Mouse (Mus musculus): ENCODE measurements around the gene Ltb4r1. TPM values are rescaled to one million over a fixed set of nuclear protein-coding genes. Genes with fewer than 3 reads are reported as not detected.

Gene Ltb4r1
- total RNA-seq (2012; rRNA removed) = 0.13 TPM in 1 of 2 replicates, not detected in the other
- 0.16 and 0.21 TPM in 2 replicates for total RNA-seq (2014; rRNA removed)
- 0.33 TPM in 1 of 2 replicates, not detected in the other for polyA plus RNA-seq (2012; ENCODE audit: insufficient read length, low read depth)

GRCm38 (mm10) chr14:55765696-55766095, at the start of gene Ltb4r1:
Gene Ltb4r1, plus strand, starts transcription at chr14:55765962.
- TF ChIP-seq CHD1 (IDR thresholded peaks at IDR 0.05; ENCODE audit: low read depth, low read length) = no peak
- TF ChIP-seq USF2 (conservative IDR thresholded peaks at IDR 0.05; ENCODE audit: low read depth, low read length) = no peak
- no peak for TF ChIP-seq JUND (conservative IDR thresholded peaks at IDR 0.05; ENCODE audit: low read depth, low read length)
- TF ChIP-seq ELF1 (IDR thresholded peaks at IDR 0.05; ENCODE audit: low read depth, low read length) = no peak
- TF ChIP-seq JUN (IDR thresholded peaks at IDR 0.05; ENCODE audit: insufficient read depth, low read depth, low read length) = no peak
- no peak for TF ChIP-seq ETS1 (conservative IDR thresholded peaks at IDR 0.05; ENCODE audit: low read depth, low read length)
- no peak for TF ChIP-seq ZMIZ1 (IDR thresholded peaks at IDR 0.05; ENCODE audit: low read depth, low read length)
- no peak for TF ChIP-seq RCOR1 (conservative IDR thresholded peaks at IDR 0.05; ENCODE audit: low read depth, low read length)
- TF ChIP-seq SMC3 (IDR thresholded peaks at IDR 0.05; ENCODE audit: low read depth, low read length) = no peak
- TF ChIP-seq MAZ (IDR thresholded peaks at IDR 0.05; ENCODE audit: low read depth, low read length) = no peak
- no peak for TF ChIP-seq IRF4 (IDR thresholded peaks at IDR 0.05; ENCODE audit: low read depth, low read length)
- no peak for TF ChIP-seq CHD2 (IDR thresholded peaks at IDR 0.05; ENCODE audit: low read length)
- TF ChIP-seq SIN3A (IDR thresholded peaks at IDR 0.05; ENCODE audit: low read length) = no peak
- TF ChIP-seq KAT2A (IDR thresholded peaks at IDR 0.05; ENCODE audit: insufficient replicate concordance, low read length) = no peak
- no peak for TF ChIP-seq ZNF384 (IDR thresholded peaks at IDR 0.05; ENCODE audit: low read depth, low read length)
- TF ChIP-seq TCF12 (IDR thresholded peaks at IDR 0.05; ENCODE audit: low read depth, low read length) = no peak
- no peak for TF ChIP-seq MXI1 (IDR thresholded peaks at IDR 0.05; ENCODE audit: low read depth, low read length)
- no peak for TF ChIP-seq NELFE (IDR thresholded peaks at IDR 0.05; ENCODE audit: low read depth, low read length)
- no peak for TF ChIP-seq CTCF (conservative IDR thresholded peaks at IDR 0.05 in 1 of 2, IDR thresholded peaks at IDR 0.05 in 1 of 2; ENCODE audit: low read depth in 2 of 2, low read length in 2 of 2)
- dilution Hi-C loops (cut with MboI; ENCODE audit: extremely low pct_ligation_motif_present, extremely low pct_unique_long_range_greater_than_20kb, low sequenced_read_pairs) = no loop called here
- no peak within 1 kb of the TSS; the same call in 1 of the 2 replicates for H3K27ac ChIP-seq (ENCODE audit: insufficient read depth, low read depth)

GRCm38 (mm10) chr14:55716271-55716670, 49.5 kb upstream of the Ltb4r1 start:
- dilution Hi-C loops (cut with MboI; ENCODE audit: extremely low pct_ligation_motif_present, extremely low pct_unique_long_range_greater_than_20kb, low sequenced_read_pairs) (no loop called here), in situ Hi-C loops (cut with MboI; ENCODE audit: low pct_ligation_motif_present, low pct_unique_long_range_greater_than_20kb, low sequenced_read_pairs) (no loop called here)
- TF ChIP-seq KAT2A (IDR thresholded peaks at IDR 0.05; ENCODE audit: insufficient replicate concordance, low read length) (no peak), NRF1 (IDR thresholded peaks at IDR 0.05; ENCODE audit: low read depth, low read length) (no peak), ZKSCAN1 (IDR thresholded peaks at IDR 0.05; ENCODE audit: borderline replicate concordance, low read depth, low read length) (no peak)
- no peak for DNase-seq (ENCODE audit: extremely low read depth)
- no peak overlapping the region for H3K4me2 ChIP-seq (ENCODE audit: insufficient read depth, low read depth, poor library complexity, severe bottlenecking)
- H3K9me3 ChIP-seq (replicated peaks; ENCODE audit: low read length) = no peaks in the 10 kb centered on the region
- peaks cover 0 to 6% of the 10 kb centered on the region in 2 experiments; a peak in 2 of 4 replicates for H3K4me1 ChIP-seq (ENCODE audit: control insufficient read depth in 1 of 2, insufficient read depth in 2 of 2)
- no peaks in the 10 kb centered on the region for H3K27me3 ChIP-seq (replicated peaks)
- H3K9ac ChIP-seq (ENCODE audit: insufficient read depth, low read depth) = no peak overlapping the region
- H3K36me3 ChIP-seq (replicated peaks in 1 of 2; ENCODE audit: control insufficient read depth in 1 of 2, insufficient read depth in 1 of 2, low read length in 1 of 2) = peaks cover 35 to 48% of the 10 kb centered on the region in 2 experiments
- H3K27ac ChIP-seq (ENCODE audit: insufficient read depth, low read depth) = no peak overlapping the region
- H3K79me2 ChIP-seq (replicated peaks; ENCODE audit: control insufficient read depth, extremely low read depth, insufficient read depth, poor library complexity, severe bottlenecking) = no peaks in the 10 kb centered on the region
- no peak overlapping the region for H3K4me3 ChIP-seq (replicated peaks in 1 of 3; ENCODE audit: low read depth in 2 of 3, low read length in 2 of 3, poor library complexity in 1 of 3)

More at GRCm38 (mm10) chr14:55765696-55766095, at the start of gene Ltb4r1:
- H3K27me3 ChIP-seq (replicated peaks) = no peaks in the 10 kb centered on the region
- no peak within 1 kb of the TSS for H3K4me3 ChIP-seq (replicated peaks in 1 of 3; ENCODE audit: low read depth in 2 of 3, low read length in 2 of 3, poor library complexity in 1 of 3)
- peaks cover 8 to 24% of the 10 kb centered on the region in 2 experiments; a peak in 3 of 4 replicates for H3K4me1 ChIP-seq (ENCODE audit: control insufficient read depth in 1 of 2, insufficient read depth in 2 of 2)
- H3K9ac ChIP-seq (ENCODE audit: insufficient read depth, low read depth) = no peak within 1 kb of the TSS
- in situ Hi-C loops (cut with MboI; ENCODE audit: low pct_ligation_motif_present, low pct_unique_long_range_greater_than_20kb, low sequenced_read_pairs) = no loop called here
- H3K4me2 ChIP-seq (ENCODE audit: insufficient read depth, low read depth, poor library complexity, severe bottlenecking) = no peak within 1 kb of the TSS
- H3K79me2 ChIP-seq (replicated peaks; ENCODE audit: control insufficient read depth, extremely low read depth, insufficient read depth, poor library complexity, severe bottlenecking) = no peaks in the 10 kb centered on the region
- peaks cover 0 to 7% of the 10 kb centered on the region in 2 experiments for H3K36me3 ChIP-seq (replicated peaks in 1 of 2; ENCODE audit: control insufficient read depth in 1 of 2, insufficient read depth in 1 of 2, low read length in 1 of 2)
- no peak for DNase-seq (ENCODE audit: extremely low read depth)
- no peaks in the 10 kb centered on the region for H3K9me3 ChIP-seq (replicated peaks; ENCODE audit: low read length)

Data from CH12.LX (cell line).